Mouse (Mus musculus) midbrain, embryonic 12.5 days (tissue): ENCODE data around the gene Dpt. TPM values are rescaled to one million over a fixed set of nuclear protein-coding genes. Genes with fewer than 3 reads are reported as not detected.

Source experiments
- ATAC-seq: fragments of 200-750 bp; cut with Nextera tagmentation; 2 replicates; pipeline ENCODE4 v1.8.0; 2017; ENCODE audit warnings: low read depth, moderate TSS enrichment, moderate library complexity; ENCODE audit not compliant: low FRiP score
- H3K27ac ChIP-seq: fragments of 300-500 bp; sonication (generic); replicated peaks from 2 replicates; pipeline ENCODE4 v1.5.1; 2016; ENCODE audit warnings: mild to moderate bottlenecking
- H3K27me3 ChIP-seq: fragments of 300-500 bp; sonication (generic); 2 replicates; pipeline ENCODE4 v1.6.1; 2016; ENCODE audit warnings: mild to moderate bottlenecking
- H3K36me3 ChIP-seq: fragments of 300-500 bp; sonication (generic); 2 replicates; pipeline ENCODE4 v1.6.1; 2016
- H3K4me1 ChIP-seq: fragments of 300-500 bp; sonication (generic); 2 replicates; pipeline ENCODE4 v1.6.1; 2016
- H3K4me2 ChIP-seq: fragments of 300-500 bp; sonication (generic); replicated peaks from 2 replicates; pipeline ENCODE4 v1.6.1; 2016; ENCODE audit warnings: mild to moderate bottlenecking, moderate library complexity
- H3K4me3 ChIP-seq: fragments of 300-500 bp; sonication (generic); 2 replicates; pipeline ENCODE4 v1.5.1; 2016; ENCODE audit warnings: mild to moderate bottlenecking
- H3K9ac ChIP-seq: fragments of 300-500 bp; sonication (generic); replicated peaks from 2 replicates; pipeline ENCODE4 v1.6.1; 2016; ENCODE audit warnings: mild to moderate bottlenecking, moderate library complexity
- H3K9me3 ChIP-seq: fragments of 300-500 bp; sonication (generic); 2 replicates; pipeline ENCODE4 v1.6.1; 2016; ENCODE audit warnings: mild to moderate bottlenecking
- WGBS: fragments of 180-500 bp; shearing (Covaris S2); methylation state at CpG from one replicate; pipeline ENCODE4 v1.1.7; 2016; 5-methylcytosine and 5-hydroxymethylcytosine counted together
- polyA plus RNA-seq: library from polyadenylated mRNA; unstranded; fragments of >200 nt; fragmentation: Nextera tagmentation; extraction: Ambion mirVana; gene quantifications from 2 replicates; pipeline ENCODE4 v1.2.1, GENCODE M21; 2016

Gene Dpt
- polyA plus RNA-seq, 1 experiment from 2014 or later, result not detected

GRCm38 (mm10) chr1:164870694-164871093, 74.2 kb downstream of the Dpt start:
- WGBS, result 60% methylated on average over 7 of the region's 7 CpGs

More at GRCm38 (mm10) chr1:164870694-164871093, 74.2 kb downstream of the Dpt start:
- ATAC-seq, result no peak
- no peak overlapping the region for H3K9ac ChIP-seq
- no peak overlapping the region for H3K4me3 ChIP-seq
- no peak overlapping the region for H3K4me2 ChIP-seq
- no peaks in the 10 kb centered on the region for H3K27me3 ChIP-seq
- no peaks in the 10 kb centered on the region for H3K36me3 ChIP-seq
- no peak overlapping the region for H3K27ac ChIP-seq
- no peaks in the 10 kb centered on the region for H3K9me3 ChIP-seq
- no peaks in the 10 kb centered on the region for H3K4me1 ChIP-seq

Other genes starting within 250 kb of the Dpt start
- not detected in 2 replicates for gene Xcl1, start 138.9 kb downstream of the Dpt start, polyA plus RNA-seq